Mouse (Mus musculus) forebrain, embryonic 11.5 days (tissue): Measurements from ENCODE around the gene Slc26a9. TPM values are rescaled to one million over a fixed set of nuclear protein-coding genes. Genes with fewer than 3 reads are reported as not detected.

Source experiments
- ATAC-seq: fragments of 200-750 bp; cut with Nextera tagmentation; replicated peaks from 2 replicates; pipeline ENCODE4 v1.8.0; 2017; ENCODE audit warnings: moderate TSS enrichment; ENCODE audit not compliant: low FRiP score
- DNase-seq: peaks from one replicate; pipeline ENCODE4 v3.0.0-alpha.2; 2017; ENCODE audit warnings: low spot score
- H3K27ac ChIP-seq: fragments of 300-500 bp; sonication (generic); 2 replicates; pipeline ENCODE4 v1.5.1; 2014; ENCODE audit warnings: low read depth, low read length
- H3K27me3 ChIP-seq: fragments of 300-500 bp; sonication (generic); 2 replicates; pipeline ENCODE4 v1.6.1; 2014; ENCODE audit warnings: mild to moderate bottlenecking, low read length, mixed read lengths; ENCODE audit not compliant: control insufficient read depth, insufficient read depth
- H3K36me3 ChIP-seq: fragments of 300-500 bp; sonication (generic); 2 replicates; pipeline ENCODE4 v1.6.1; 2014; ENCODE audit warnings: mild to moderate bottlenecking, low read length, moderate library complexity, mixed read lengths; ENCODE audit not compliant: control insufficient read depth, insufficient read depth
- H3K4me1 ChIP-seq: fragments of 300-500 bp; sonication (generic); replicated peaks from 2 replicates; pipeline ENCODE4 v1.6.1; 2014; ENCODE audit warnings: low read length, mixed read lengths; ENCODE audit not compliant: control insufficient read depth, insufficient read depth
- H3K4me2 ChIP-seq: fragments of 300-500 bp; sonication (generic); 2 replicates; pipeline ENCODE4 v1.6.1; 2014; ENCODE audit warnings: low read depth, mild to moderate bottlenecking, low read length, moderate library complexity, mixed read lengths; ENCODE audit not compliant: severe bottlenecking
- H3K4me3 ChIP-seq: fragments of 300-500 bp; sonication (generic); 2 replicates; pipeline ENCODE4 v1.5.1; 2014; ENCODE audit warnings: low read depth, low read length
- H3K9ac ChIP-seq: fragments of 300-500 bp; sonication (generic); 2 replicates; pipeline ENCODE4 v1.6.1; 2014; ENCODE audit warnings: low read length
- H3K9me3 ChIP-seq: fragments of 300-500 bp; sonication (generic); 2 replicates; pipeline ENCODE4 v1.6.1; 2016; ENCODE audit warnings: low read length, mixed read lengths; ENCODE audit not compliant: control insufficient read depth
- WGBS: fragments of 180-500 bp; shearing (Covaris S2); extraction: QIAGEN DNeasy Blood & Tissue Kit; methylation state at CpG from one replicate; pipeline ENCODE4 v1.1.7; 2014; 5-methylcytosine and 5-hydroxymethylcytosine counted together
- polyA plus RNA-seq: library from polyadenylated mRNA; unstranded; fragments of >200 nt; fragmentation: Nextera tagmentation; extraction: Ambion mirVana; gene quantifications from 2 replicates; pipeline ENCODE4 v1.2.1, GENCODE M21; 2014

Gene Slc26a9
- polyA plus RNA-seq, 1 experiment from 2014 or later: not detected

DNA sequence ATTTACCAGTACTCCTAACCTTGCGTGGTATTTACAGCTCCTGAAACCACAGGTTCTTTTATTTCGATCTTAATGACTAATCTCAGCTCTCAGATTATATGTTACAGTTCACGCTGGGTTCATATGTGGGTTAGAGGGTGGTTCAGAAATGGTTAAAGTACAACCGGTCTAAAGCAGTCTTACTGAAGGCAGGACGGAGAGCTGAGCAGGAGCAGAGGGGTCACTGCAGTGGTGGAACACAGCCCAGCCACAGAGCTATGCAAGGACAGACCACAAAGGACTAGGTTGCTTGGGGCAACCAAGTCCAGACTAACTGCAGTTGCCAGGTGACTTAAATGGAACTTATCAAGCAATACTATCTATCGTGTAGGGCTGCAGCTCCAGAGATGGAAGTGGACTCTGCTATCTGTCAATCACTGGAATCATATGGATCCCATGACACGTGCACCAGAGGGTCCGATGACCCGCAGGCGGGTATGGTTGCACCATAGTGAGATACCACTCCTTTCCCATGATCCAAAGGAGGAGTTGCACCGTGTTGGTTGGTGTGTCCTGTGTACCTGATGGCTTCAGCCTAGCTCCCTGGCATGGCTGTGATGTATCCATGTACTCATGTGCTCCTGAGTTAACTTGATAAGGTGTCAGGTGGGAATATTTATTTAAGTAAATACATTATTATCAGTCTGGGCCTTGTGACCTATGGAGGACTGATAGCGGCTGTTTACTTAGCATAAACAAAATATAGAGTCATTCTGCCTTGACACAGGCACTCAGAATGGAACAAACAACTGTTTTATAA, 13.0 kb upstream of the Slc26a9 start:
- no peak overlapping the region for H3K27ac ChIP-seq
- no peaks in the 10 kb centered on the region for H3K4me1 ChIP-seq
- H3K36me3 ChIP-seq: no peaks in the 10 kb centered on the region
- H3K4me2 ChIP-seq: no peak overlapping the region
- no peak overlapping the region for H3K4me3 ChIP-seq
- DNase-seq (no peak), ATAC-seq (no peak)
- no peak overlapping the region for H3K9ac ChIP-seq
- H3K9me3 ChIP-seq: no peaks in the 10 kb centered on the region
- 90% methylated on average over 12 of the region's 12 CpGs for WGBS
- H3K27me3 ChIP-seq: no peaks in the 10 kb centered on the region

DNA sequence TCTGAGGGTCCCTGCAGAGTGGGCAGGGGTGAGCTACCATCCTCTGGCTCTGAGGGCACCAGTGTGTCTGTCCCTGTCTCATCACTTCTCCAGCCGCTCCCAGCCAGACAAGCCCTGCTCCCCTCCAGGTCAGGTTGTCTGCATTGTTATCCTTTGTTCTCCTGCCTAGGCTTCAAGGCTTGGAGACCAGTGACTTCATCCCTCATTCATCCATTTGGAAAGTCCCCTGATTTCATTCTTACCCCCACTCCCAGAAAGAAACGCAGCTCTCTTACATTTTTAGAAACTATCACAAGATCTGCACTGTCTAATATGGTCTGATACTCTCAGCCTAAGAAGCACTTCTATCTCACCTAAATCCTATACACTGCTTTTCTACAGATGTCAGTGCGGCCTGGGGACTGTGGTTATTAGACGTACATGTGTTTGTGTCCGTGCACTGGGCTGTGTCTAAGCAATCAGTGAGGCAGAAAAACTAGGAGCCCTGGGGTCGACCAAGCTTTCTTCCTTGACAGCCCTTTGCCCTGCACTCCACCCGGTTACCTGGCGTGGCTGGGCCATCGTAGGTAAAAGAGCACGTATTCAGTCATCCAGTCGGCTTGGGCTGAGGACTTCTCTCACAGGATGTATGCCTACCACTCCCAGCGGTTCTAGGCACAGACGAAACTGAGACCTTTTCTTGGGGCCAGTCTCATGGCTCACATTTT, 10.2 kb upstream of the Slc26a9 start:
- Histone ChIP-seq H3K4me3 (no peak overlapping the region), H3K36me3 (no peaks in the 10 kb centered on the region), H3K27ac (no peak overlapping the region), H3K27me3 (no peaks in the 10 kb centered on the region), H3K4me1 (no peaks in the 10 kb centered on the region), H3K4me2 (no peak overlapping the region), H3K9ac (no peak overlapping the region), H3K9me3 (no peaks in the 10 kb centered on the region)
- ATAC-seq (no peak), DNase-seq (no peak)
- WGBS: 44% methylated on average over 13 of the region's 13 CpGs

DNA sequence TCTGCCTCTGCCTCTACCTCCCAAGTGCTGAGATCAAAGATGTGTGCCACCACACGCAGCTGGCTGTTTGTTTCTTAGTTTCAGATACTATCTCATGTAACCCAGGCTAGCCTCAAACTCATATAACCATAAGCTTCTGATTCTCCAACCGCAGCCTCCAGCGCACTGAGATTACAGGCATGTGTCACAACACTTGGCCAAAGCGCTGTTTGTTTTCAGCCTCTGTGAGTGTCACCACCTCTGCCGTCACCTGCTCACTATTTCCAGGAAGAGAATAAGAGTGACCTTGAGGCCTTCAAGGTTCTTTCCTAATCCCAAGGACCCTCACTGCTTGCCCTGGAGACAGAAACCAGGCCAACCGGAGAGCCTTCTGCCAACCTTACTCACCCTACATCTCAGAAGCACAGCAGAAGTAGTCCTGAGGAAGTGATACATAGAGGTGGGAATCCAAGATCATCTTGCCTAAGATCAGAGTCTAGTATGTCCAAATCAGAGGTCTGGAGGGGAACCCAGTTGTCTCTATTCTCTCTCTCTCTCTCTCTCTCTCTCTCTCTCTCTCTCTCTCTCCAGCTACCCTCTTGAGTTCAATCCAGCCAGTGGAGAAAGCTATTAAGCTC, 9.1 kb upstream of the Slc26a9 start:
- Histone ChIP-seq H3K9me3 (no peaks in the 10 kb centered on the region), H3K4me2 (no peak overlapping the region), H3K4me1 (no peaks in the 10 kb centered on the region), H3K9ac (no peak overlapping the region), H3K4me3 (no peak overlapping the region), H3K27me3 (no peaks in the 10 kb centered on the region), H3K27ac (no peak overlapping the region), H3K36me3 (no peaks in the 10 kb centered on the region)
- 96% methylated on average over 6 of the region's 6 CpGs for WGBS
- ATAC-seq (no peak), DNase-seq (no peak)

DNA sequence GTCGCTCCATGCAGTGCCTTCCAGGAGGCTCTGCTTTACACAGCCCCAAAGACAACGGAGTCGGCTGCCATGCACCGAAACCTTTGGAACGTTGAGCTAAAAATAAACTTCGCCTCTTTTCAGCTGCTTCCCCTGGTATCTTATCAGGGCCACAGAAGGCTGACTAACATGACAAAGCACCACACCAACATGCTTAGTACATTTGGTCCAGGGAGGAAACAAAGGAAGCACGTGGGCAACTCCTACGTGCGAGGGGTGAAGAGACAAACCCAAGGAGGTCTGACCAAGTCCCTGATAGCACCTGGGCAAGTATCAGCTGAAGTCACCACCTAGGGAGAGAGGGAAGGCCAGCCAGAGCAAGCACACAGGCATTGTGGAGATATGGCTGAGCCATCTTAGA, 7.3 kb upstream of the Slc26a9 start:
- no peak overlapping the region for H3K4me3 ChIP-seq
- no peaks in the 10 kb centered on the region for H3K9me3 ChIP-seq
- no peak overlapping the region for H3K9ac ChIP-seq
- DNase-seq: no peak
- no peaks in the 10 kb centered on the region for H3K4me1 ChIP-seq
- no peak overlapping the region for H3K27ac ChIP-seq
- H3K36me3 ChIP-seq: no peaks in the 10 kb centered on the region
- 93% methylated on average over 9 of the region's 9 CpGs for WGBS
- no peaks in the 10 kb centered on the region for H3K27me3 ChIP-seq
- no peak overlapping the region for H3K4me2 ChIP-seq
- ATAC-seq: no peak

DNA sequence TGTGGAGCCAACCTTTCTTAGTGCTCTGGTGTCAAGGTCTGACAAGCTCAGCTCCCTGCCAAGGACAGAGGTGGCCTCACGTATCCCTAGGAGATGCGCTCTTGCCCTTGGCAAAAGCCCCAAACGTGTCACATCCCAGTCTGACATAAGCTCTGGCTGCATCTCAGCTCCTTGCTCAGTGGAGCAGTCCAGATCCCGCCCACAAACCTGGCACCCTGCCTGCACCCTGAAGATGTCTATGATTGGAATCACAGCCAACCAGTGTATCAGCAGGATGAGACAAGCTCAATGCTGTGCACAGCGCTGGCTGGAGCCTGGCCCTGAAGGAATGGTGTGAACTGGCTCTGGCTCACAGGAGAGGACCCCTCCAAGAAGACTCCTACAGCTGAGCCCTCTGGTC, 6.6 kb upstream of the Slc26a9 start:
- Histone ChIP-seq H3K36me3 (no peaks in the 10 kb centered on the region), H3K9ac (no peak overlapping the region), H3K27me3 (no peaks in the 10 kb centered on the region), H3K4me1 (no peaks in the 10 kb centered on the region), H3K9me3 (no peaks in the 10 kb centered on the region), H3K27ac (no peak overlapping the region), H3K4me3 (no peak overlapping the region), H3K4me2 (no peak overlapping the region)
- no peak for ATAC-seq
- no peak for DNase-seq
- 80% methylated on average over 5 of the region's 5 CpGs for WGBS

DNA sequence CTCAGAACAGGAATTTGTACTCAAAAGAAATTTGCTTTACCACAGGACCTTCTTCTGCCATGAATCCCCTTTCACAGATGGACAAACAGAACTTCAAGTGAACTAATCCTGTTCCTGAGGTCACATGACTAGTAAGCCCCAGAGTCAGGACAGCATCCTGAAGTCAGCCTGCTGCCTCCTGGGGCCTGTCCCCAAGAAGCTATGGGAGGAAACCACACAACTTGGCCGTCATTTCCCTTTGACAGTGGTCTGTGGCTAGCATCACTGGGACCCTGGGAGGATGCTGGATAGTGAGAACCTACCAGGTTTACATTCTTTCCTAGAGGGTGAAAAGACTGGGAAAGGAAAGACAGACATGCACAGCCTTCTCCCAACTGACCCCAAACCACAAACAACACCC, 5.1 kb upstream of the Slc26a9 start:
- 68% methylated on average over 1 of the region's 1 CpGs for WGBS
- H3K4me3 ChIP-seq: no peak overlapping the region
- DNase-seq (no peak), ATAC-seq (no peak)
- H3K27me3 ChIP-seq: no peaks in the 10 kb centered on the region
- no peak overlapping the region for H3K9ac ChIP-seq
- H3K9me3 ChIP-seq: no peaks in the 10 kb centered on the region
- no peak overlapping the region for H3K27ac ChIP-seq
- no peaks in the 10 kb centered on the region for H3K4me1 ChIP-seq
- H3K36me3 ChIP-seq: no peaks in the 10 kb centered on the region
- H3K4me2 ChIP-seq: no peak overlapping the region

DNA sequence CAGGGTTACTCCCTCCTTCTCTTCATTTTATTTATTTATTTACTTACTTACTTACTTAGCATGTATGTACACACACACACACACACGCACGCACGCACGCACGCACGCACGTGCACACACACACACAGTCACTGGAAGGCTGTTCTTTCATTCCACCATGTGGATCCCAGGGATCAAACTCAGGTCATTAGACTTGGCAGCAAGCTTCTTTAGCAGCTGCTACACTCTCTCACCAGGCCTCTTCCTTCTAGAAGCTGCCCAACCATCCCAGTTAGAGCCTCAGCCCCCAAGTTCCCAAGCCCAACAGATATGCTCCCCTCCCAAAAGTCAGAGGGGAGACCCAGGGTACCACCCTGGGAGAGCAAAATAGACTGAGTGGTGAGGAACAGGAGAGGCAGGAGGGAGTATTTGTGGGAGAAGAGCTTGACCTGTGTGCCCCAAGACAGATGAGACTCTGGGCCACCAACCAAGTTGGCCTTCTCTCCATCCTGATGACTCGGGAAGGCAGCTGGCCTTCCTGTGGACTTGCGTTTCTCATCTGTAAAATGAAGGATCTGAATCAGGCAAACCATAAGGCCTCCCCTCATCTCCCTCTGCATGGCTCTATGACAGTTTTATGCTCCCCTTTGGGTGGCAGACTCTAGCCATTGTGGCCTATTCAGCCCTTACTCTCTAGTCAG, 4.2 kb upstream of the Slc26a9 start:
- 95% methylated on average over 9 of the region's 9 CpGs for WGBS
- ATAC-seq (no peak), DNase-seq (no peak)
- Histone ChIP-seq H3K27me3 (no peaks in the 10 kb centered on the region), H3K27ac (no peak overlapping the region), H3K4me1 (no peaks in the 10 kb centered on the region), H3K4me3 (no peak overlapping the region), H3K4me2 (no peak overlapping the region), H3K36me3 (no peaks in the 10 kb centered on the region), H3K9me3 (no peaks in the 10 kb centered on the region), H3K9ac (no peak overlapping the region)

DNA sequence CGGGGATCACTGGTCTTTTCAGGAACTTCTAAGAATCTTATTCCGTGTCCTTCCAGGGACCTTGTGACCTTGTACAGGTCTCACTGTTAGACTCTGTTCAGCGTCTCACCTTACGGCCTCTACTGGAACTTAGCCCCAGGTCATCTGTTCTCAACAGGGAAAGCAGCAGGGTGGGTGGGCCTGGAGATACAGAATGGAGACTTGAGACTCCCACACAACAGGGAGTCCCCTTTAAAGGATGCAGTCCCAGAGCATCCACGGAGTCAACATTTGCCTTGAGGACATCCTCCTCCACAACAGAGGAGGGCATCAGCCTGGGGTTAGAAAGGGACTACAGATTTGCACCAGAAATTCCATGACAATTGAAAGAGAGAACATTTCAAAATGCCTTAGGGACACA, 1.6 kb downstream of the Slc26a9 start:
- 56% methylated on average over 5 of the region's 5 CpGs for WGBS
- no peak for ATAC-seq
- no peaks in the 10 kb centered on the region for H3K36me3 ChIP-seq
- no peaks in the 10 kb centered on the region for H3K9me3 ChIP-seq
- H3K4me2 ChIP-seq: no peak overlapping the region
- H3K27me3 ChIP-seq: no peaks in the 10 kb centered on the region
- H3K4me3 ChIP-seq: no peak overlapping the region
- H3K4me1 ChIP-seq: no peaks in the 10 kb centered on the region
- DNase-seq: no peak
- no peak overlapping the region for H3K9ac ChIP-seq
- no peak overlapping the region for H3K27ac ChIP-seq
